Mouse (Mus musculus) neutrophil, adult 83 days (primary cell): ENCODE measurements around the gene Olfr1395. TPM values are rescaled to one million over a fixed set of nuclear protein-coding genes. Genes with fewer than 3 reads are reported as not detected.

ENCODE experiments used
- total RNA-seq, 2 experiments: library from RNA; stranded (reverse); gene quantifications; one replicate each; pipeline ENCODE4 v1.2.4; 2023

Gene Olfr1395
- not detected for total RNA-seq

GRCm38 (mm10) chr11:49141974-49142373, at the start of gene Olfr1395:
TSS of gene Olfr1395 (plus strand) at chr11:49142274.

GRCm38 (mm10) chr11:49114774-49115173, 27.3 kb upstream of the Olfr1395 start, which contains the start of gene Olfr1396:
TSS of gene Olfr1396 (minus strand) at chr11:49114874.

GRCm38 (mm10) chr11:49154077-49154476, 12.0 kb downstream of the Olfr1395 start, which contains the start of gene Olfr1394:
TSS of gene Olfr1394 (plus strand) at chr11:49154377.

GRCm38 (mm10) chr11:49186955-49187488, 44.9 kb downstream of the Olfr1395 start, which contains the start of gene Btnl9:
TSS of gene Btnl9 (minus strand) at chr11:49187159.

Other genes starting within 250 kb of the Olfr1395 start
- gene Gm5431, start 240.1 kb upstream of the Olfr1395 start, total RNA-seq: 1 to 10 TPM; 3.7 to 4.7 TPM
- 10 to 100 TPM; 12.7 to 18.6 TPM for gene Psme2b, start 196.1 kb upstream of the Olfr1395 start, total RNA-seq
- under 1 TPM; 0.11 to 0.40 TPM for gene Olfr56, start 163.4 kb upstream of the Olfr1395 start, total RNA-seq
- gene 9930111J21Rik1, start 162.9 kb upstream of the Olfr1395 start, total RNA-seq: 10 to 100 TPM; 30.9 to 31.8 TPM
- 1 to 10 TPM; 1.4 to 1.6 TPM for gene Gm12185, start 150.0 kb upstream of the Olfr1395 start, total RNA-seq
- 1 to 10 TPM in 1 of 2 experiments, under 1 TPM in 1; 0.40 to 1.4 TPM for gene Tgtp1, start 148.1 kb upstream of the Olfr1395 start, total RNA-seq
- gene 9930111J21Rik2, start 91.0 kb upstream of the Olfr1395 start, total RNA-seq: 10 to 100 TPM; 40.2 to 41.2 TPM
- gene Tgtp2, start 78.1 kb upstream of the Olfr1395 start, total RNA-seq: 1 to 10 TPM in 1 of 2 experiments, under 1 TPM in 1; 0.46 to 1.5 TPM
- gene Ifi47, start 65.7 kb upstream of the Olfr1395 start, total RNA-seq: 10 to 100 TPM; 17.0 TPM
- gene Olfr1396, start 27.4 kb upstream of the Olfr1395 start, total RNA-seq: not detected
- gene Olfr1394, start 12.1 kb downstream of the Olfr1395 start, total RNA-seq: not detected
- 1 to 10 TPM; 2.1 to 2.4 TPM for gene Btnl9, start 44.9 kb downstream of the Olfr1395 start, total RNA-seq
- gene Zfp62, start 61.0 kb downstream of the Olfr1395 start, total RNA-seq: 10 to 100 TPM; 44.4 to 46.3 TPM
- 10 to 100 TPM; 69.3 to 81.5 TPM for gene Mgat1, start 101.9 kb downstream of the Olfr1395 start, total RNA-seq
- under 1 TPM in 1 of 2 experiments, not detected in 1; 0.73 TPM for gene Olfr1393, start 136.0 kb downstream of the Olfr1395 start, total RNA-seq
- gene Olfr1392, start 143.0 kb downstream of the Olfr1395 start, total RNA-seq: not detected
- not detected for gene Olfr10, start 162.5 kb downstream of the Olfr1395 start, total RNA-seq
- not detected for gene Olfr1391, start 180.5 kb downstream of the Olfr1395 start, total RNA-seq
- gene Olfr1390, start 192.9 kb downstream of the Olfr1395 start, total RNA-seq: not detected